Mouse (Mus musculus) olfactory bulb, adult 2 months (tissue): ENCODE data around the gene Zmym5.

Source experiments
- CTCF ChIP-seq: fragments of 200-500 bp; IDR thresholded peaks from 2 replicates; pipeline ENCODE4 v1.5.1; 2012; ENCODE audit warnings: low read depth, mild to moderate bottlenecking, low read length, moderate library complexity; ENCODE audit not compliant: insufficient read depth
- POLR2A ChIP-seq: fragments of 200-500 bp; IDR thresholded peaks from 2 replicates; pipeline ENCODE4 v1.6.1; 2012; ENCODE audit warnings: mild to moderate bottlenecking, low read depth, low read length, moderate library complexity; ENCODE audit not compliant: insufficient read depth

GRCm38 (mm10) chr14:56775416-56775815 lies 36.1 kb downstream of the Zmym5 start:
- no peak for TF ChIP-seq POLR2A
- TF ChIP-seq CTCF, result no peak
